Mouse (Mus musculus): Measurements from ENCODE around the gene Cnot6. TPM values are rescaled to one million over a fixed set of nuclear protein-coding genes. Genes with fewer than 3 reads are reported as not detected.

Cnot6 gene
- polyA plus RNA-seq (2012), result 41.5 and 58.5 TPM in 2 replicates

DNA sequence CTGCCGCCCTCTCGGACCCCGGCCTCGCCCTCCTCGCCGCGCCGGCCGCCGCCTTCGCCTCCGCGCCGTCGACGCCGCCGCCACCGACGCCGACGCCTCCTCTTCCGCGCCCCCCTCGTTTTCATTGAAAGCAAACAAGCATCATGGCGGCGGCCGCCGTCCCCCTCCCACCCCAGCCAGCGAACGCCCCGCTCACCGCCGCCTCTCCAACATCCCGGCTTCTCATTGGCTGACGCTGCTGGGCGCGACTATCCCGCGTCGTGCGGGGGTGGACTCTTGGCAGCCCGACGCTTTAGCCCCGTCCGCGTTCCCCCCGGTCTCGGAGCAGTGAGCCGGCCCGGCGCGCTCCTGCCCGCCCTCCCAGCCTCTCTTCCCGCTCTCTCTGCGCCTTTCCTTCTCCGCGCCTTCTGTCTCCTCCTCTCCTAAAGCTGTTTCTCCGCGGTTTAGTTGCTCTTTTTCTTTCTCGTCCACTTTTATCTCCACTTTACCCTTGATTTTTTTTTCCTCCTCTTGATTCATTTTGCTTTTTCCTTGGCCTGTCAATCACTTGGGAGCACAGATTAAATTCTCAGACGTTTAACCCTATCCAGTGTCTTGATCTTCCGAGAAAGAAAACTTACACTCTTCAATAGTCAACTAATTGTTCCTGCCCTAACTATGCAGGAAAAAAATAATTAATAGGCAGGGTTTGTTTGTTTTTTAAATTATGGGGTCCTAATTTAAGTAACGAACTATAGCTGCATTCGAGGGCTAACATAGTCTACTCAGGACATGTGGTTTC lies at the start of gene Cnot6:
Gene Cnot6, minus strand, starts transcription at position 169 of the 781 bp plus-strand sequence.
- no peak for TF ChIP-seq GATA1 (IDR thresholded peaks at IDR 0.05; ENCODE audit: low read length)

DNA sequence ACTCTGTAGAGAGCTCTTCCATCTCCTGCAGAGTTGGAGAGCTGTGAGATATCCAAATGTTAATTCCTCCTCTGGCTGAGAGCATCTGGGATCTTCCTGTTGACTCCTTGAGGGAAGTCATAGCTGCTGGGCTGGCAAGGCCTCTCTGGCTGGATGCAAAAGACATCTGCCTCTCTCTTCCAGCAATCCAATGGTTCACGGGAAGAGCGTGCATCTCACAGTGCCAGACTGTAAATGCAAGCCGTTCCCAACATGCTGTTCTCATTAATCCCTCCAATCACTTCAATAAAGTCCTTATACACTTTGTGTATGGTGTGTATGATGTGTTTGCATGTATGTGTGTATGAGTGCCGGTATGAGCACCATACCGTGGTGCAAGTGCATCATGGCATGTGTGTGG lies 48.6 kb upstream of the Cnot6 start:
- TF ChIP-seq GATA1 (IDR thresholded peaks at IDR 0.05; ENCODE audit: low read length), result no peak

DNA sequence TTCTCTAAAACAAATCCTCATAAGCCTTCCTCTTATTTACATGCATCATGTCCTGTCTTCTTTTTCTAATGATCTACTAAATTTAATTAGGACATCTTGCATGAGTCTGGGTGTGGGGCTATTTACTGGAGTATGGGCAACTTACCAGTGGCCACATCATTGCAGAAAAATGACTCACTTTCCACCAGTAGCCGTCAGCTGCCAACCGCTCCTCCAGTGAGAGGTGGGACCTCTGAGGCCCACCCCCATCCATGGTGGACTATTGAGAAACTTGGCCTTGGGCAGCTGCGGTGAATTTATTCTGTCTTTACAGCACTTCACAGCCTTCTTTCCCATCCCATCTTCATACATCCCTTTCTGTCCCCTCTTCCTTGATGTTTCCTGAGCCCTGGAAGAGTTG lies 45.6 kb upstream of the Cnot6 start:
- TF ChIP-seq GATA1 (IDR thresholded peaks at IDR 0.05; ENCODE audit: low read length), result no peak

DNA sequence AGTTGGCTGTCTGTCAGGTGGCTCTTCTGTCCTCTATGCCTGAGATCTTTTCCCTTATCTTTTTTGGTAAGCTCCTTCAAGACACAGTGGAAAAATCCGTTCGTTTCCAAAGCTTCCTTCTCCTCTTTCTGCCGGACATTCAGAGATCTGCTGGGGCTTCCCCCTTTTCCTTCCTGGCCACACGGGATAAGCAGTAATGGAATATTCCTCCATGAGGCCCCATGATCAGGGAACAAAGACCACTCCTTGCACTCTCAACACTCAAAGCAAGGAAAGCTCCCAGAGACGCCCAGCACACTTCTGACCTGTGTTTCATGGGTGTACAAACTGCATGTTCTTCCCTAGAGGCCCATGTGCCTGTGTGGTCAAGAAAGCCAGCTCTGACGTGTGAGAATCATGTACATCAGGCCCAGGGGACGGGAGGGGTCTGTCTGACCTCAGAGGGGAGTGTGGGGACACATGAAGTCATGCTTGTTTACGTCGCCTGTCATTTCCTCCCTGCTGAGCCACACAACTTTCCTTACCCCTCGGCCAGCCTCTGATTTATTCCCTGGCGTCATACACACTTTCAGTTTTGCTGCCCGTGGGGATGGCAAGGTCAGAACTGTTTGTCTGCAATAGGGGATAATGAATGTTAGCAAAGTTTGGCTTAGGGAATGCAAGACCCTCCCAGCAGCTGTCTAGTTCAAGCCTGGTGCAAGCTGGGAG lies 42.6 kb upstream of the Cnot6 start:
- TF ChIP-seq GATA1 (IDR thresholded peaks at IDR 0.05; ENCODE audit: low read length), result no peak

DNA sequence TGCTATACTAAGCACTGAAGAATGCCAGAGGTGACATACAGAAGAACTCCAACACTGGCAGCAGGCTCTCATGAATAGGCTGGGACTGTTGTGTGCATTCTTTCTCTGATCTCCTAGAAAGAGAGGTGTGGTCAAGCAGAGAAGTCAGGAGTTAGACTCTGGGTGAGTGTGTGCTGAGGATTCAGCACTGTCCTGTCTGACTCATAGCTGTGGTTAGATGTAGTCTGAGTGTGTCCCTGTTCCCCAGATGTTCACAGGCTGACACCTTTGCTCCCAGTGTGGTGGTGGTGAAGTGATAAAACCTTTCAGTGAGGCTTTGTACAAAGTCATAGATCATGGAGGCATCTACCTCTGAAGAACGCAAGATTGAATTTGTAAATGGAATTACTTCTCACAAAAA lies 34.2 kb upstream of the Cnot6 start:
- TF ChIP-seq GATA1 (IDR thresholded peaks at IDR 0.05; ENCODE audit: low read length), result no peak

DNA sequence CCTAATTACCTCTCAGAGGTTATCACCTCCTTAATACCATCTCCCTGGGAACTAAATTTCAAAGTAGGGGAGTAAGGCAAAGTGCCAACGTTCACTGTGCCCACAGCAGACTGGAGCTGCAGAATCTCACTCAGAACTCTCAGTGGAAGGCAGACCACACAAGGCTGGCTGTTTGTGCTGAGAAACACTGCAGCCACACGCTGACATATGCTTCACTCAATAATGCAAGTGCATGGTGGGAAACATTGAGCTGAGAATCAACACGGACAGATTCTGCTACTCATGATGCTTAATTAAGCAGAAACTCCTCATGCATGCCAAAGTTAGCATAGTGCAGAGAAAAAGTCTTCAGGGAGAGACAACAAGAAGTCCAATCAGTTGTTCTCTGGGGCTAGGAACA lies 33.3 kb upstream of the Cnot6 start:
- TF ChIP-seq GATA1 (IDR thresholded peaks at IDR 0.05; ENCODE audit: low read length), result no peak

DNA sequence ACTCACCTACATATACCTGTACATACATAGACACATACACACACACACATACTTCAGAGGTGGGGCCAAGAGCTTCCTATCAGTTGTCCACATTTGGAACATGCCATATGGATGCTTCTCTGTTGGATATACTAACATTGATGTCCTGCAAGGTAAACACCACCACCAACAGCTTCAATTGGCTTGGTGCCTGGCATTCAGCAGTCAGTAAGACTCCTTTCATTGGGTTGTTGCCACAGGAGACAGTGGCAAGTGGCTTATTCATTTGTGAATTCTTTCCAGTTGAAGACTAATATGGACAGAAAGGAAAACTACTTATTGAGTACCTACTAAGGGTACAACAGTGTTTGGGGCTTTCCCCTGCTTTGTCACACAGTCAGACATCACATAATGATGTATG lies 32.5 kb upstream of the Cnot6 start:
- TF ChIP-seq GATA1 (IDR thresholded peaks at IDR 0.05; ENCODE audit: low read length), result no peak

DNA sequence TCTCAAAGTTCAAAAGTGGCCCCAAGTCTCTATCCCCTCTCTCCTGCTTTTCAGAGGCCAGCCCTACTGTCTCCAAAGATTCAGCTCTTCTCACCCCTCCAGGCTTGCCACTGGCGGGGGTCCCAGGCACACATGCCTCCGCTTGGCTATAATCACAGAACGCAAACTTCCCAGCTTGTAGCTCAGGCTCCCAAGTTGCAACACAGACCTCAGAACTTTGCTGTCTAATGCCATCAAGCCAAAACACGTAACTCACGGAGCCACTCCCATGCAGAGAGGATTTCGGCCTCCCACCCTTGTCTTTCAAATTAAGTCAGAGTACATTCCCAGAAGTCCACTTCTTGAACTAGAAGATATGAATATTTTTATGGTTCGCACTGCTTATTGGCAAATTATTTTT lies 31.1 kb upstream of the Cnot6 start:
- TF ChIP-seq GATA1 (IDR thresholded peaks at IDR 0.05; ENCODE audit: low read length), result no peak

DNA sequence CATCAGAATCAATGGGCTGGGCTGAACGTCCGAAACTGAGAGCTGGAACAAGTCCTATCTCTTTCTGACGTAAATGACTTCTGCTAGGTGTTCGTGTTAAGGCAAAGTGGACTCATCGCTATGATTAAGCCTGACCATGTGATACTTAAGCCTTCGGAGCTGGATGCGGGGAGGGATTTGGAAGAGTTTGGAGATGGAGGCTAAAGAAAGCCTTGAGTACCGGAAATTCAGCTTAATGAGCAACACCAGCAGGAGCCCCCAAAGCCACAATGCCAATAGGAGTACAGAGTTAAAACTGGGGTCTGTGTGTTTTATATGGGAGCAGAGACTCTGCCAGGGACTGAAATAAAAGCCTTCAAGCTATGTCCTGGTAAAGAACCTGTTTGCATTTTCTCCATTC lies 29.7 kb upstream of the Cnot6 start:
- no peak for TF ChIP-seq GATA1 (IDR thresholded peaks at IDR 0.05; ENCODE audit: low read length)

DNA sequence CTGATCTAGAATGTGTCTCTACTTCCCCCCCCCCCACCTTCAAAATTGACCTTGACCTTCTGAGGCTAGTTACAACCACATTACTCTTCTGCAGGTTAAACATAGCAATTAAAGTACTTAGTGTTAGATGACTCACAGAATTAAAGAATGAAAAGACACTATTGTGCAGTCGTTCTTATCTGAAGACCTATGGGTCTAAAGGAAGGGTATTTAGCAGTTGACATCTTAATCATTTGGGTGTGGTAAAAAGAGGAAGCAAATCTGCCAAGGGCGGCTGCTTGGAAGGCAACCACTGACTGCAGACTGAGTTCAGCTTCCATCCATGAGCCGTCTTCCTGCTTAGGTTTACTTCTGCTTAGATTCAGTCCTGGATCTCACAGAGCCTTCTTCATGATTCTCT lies 27.3 kb upstream of the Cnot6 start:
- no peak for TF ChIP-seq GATA1 (IDR thresholded peaks at IDR 0.05; ENCODE audit: low read length)

DNA sequence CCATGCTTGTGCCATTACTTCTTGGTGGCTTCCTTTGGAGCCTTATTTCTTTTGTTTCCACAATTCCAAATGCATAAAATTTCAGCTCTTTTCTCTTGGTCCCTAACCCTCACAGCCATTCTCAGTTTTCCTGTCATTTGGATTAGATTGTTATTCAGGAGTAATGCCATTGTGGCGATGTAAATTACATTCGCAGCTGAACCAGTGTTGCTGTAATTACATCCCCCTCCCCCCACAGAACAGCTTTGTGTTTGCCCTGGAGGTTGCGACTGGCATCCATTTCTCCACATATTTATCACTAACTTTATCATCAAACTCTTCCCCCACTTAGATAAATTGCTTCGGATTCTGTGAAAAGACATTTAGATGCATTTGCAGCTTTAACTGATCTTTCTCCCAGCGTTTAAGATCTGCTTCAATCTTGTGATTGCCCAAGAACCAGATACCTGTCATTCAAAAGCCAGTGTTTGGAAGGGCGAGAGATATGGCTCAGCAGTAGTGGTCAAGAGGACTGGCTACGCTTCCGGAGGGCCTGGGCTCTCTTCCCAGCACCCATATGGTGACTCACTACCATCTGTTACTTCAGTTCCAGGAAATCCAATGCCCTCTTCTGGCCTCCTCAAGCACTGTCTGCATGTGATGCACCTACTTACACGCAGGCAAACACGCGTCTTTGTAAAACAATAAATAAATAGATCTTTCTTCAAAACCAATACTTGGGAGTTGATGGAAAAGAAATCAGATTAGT lies 26.3 kb upstream of the Cnot6 start:
- TF ChIP-seq GATA1 (IDR thresholded peaks at IDR 0.05; ENCODE audit: low read length), result no peak

DNA sequence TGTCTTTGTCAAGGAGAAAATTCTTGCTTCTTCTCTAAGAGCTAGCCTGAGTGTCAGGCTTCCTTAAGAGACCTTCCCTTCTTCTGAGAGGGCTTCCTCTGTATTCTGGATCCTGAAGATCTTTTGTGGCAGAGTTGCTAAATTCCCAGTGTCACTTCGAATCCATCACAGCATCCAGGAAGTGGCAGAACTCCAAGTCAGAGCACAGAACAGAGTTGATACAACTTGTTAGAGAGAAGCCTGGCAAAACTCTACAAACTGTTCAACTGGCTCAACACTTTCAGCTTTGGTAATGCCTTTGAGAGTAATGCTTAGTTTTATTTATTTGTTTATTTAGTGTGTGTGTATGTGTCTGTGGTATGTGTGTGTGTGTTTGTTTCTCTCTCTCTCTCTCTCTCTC lies 25.1 kb upstream of the Cnot6 start:
- no peak for TF ChIP-seq GATA1 (IDR thresholded peaks at IDR 0.05; ENCODE audit: low read length)

DNA sequence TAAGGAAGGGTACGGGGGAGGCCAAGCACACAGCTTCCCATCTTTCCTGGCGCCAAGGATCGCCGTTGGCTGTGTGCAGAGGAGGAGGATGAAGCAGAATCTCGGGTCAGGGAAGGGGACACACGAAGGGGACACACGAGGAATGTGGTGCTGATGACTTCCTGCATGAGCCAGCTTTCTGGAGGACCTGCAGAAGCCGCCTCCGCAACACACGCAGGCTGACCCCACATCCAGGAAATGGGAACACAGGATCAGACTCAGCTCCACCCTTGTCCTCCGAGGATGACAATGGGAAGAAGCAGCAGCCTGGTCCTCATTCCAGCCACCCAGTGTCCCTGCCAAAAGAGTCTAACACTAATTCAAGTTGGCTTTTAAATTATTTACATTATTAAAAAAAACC lies 22.2 kb upstream of the Cnot6 start:
- no peak for TF ChIP-seq GATA1 (IDR thresholded peaks at IDR 0.05; ENCODE audit: low read length)

DNA sequence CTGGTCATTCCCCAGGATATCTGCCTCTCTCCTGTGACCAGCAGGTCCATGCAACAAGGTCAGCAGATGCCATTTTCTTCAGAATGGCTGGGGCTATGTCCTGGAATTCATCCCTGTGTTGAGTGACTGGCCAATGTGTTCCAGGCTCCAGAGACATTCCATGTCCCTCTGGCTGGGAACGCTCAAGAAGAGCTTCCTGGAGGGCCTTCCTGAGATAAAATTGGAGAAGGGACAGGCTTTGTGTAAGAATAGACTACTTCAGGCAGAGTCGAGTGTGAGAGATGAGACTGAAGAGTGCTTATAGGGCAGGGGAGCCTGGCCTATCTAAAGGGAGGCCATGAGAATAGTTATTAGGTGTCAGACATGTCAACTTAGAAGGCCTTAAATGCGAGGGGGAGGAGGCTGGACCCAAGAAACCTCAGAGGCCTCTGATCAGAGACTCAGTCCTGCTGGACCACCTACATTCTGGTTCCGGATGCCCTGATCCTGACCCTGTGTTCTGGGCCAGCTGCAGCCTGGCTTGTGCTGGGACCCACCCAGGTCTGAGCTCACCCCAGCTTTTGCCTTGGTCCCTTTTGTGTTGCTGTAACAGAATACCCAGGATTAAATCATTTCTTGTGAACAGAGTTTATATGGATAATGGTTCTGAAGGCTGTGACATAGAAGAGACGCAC lies 17.9 kb upstream of the Cnot6 start:
- TF ChIP-seq GATA1 (IDR thresholded peaks at IDR 0.05; ENCODE audit: low read length), result no peak

DNA sequence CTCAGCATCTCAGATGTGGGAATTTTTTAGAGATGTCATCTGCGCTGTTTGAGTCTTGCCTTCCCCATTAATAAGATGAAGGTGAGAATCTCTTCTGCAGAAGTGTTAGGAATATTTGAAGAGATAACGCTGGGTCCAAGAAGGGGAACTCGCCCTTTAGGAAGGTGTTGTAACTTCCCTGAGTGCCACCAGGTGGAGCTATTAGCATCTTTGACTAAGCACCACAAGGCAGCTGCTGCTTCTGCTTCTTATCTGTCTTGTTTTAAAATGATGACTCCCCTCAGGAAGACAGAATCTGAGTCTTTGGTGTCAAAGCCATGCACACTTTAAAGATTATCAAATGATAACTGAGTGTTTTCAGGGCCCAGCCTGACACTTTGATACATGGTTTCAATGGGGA lies 15.4 kb upstream of the Cnot6 start:
- no peak for TF ChIP-seq GATA1 (IDR thresholded peaks at IDR 0.05; ENCODE audit: low read length)

DNA sequence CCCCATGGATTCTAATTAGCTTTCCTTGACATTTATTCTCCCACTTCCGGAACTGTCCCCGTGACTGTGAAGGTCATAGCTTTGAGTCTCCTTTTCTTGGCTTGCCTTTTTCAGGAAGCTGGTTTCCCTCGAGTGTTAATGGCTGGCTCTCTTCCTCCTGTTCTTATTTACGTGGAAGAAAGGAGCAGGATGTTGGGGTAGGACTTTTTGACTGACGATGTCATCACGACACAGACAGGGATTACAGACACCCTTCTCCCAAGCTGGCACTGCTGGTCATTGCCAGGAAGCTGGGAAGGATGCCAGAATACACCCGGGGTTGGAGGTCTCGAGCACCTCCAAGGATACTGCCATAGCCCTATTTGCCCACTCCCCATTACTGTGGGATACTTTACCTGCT lies 14.3 kb upstream of the Cnot6 start:
- no peak for TF ChIP-seq GATA1 (IDR thresholded peaks at IDR 0.05; ENCODE audit: low read length)

Measured in G1E-ER4 (cell line).